Mouse (Mus musculus) brain, embryonic 14.5 days (tissue): ENCODE results near the gene Il6.

Experiments
- CTCF ChIP-seq: fragments of 200-500 bp; IDR thresholded peaks from 2 replicates; pipeline ENCODE4 v1.5.1; 2012; ENCODE audit warnings: inconsistent platforms, mild to moderate bottlenecking, moderate library complexity, borderline replicate concordance; ENCODE audit not compliant: insufficient read depth, insufficient read length; ENCODE audit errors: extremely low read depth
- POLR2A ChIP-seq: fragments of 200-500 bp; IDR thresholded peaks from 2 replicates; pipeline ENCODE4 v1.6.1; 2012; ENCODE audit warnings: mild to moderate bottlenecking, inconsistent platforms, borderline replicate concordance; ENCODE audit not compliant: poor library complexity, insufficient read depth, insufficient read length, severe bottlenecking; ENCODE audit errors: extremely low read depth

DNA sequence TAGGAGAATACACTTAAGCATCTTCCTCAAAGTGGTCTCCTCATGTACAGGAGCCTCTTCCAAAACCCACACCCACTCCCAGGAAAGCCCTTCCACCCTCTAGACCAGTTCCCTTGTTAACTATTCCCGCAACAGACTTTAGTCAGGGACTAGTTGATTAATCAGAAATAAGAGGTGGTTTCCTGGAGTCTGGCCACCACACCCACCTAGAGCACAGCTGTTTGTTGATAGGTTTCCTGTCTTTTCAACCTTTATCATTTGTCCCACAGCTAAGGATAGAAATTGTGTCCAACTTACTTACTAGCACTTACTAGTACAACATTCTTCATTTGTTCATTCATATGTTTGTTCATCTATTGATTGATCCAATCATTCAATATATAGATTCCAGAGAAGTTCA, 49.4 kb upstream of the Il6 start:
- TF ChIP-seq CTCF (no peak), POLR2A (no peak)
